Mouse (Mus musculus): ENCODE measurements at regions not wholly inside any gene's neighbourhood (a gene's known extent, or its start where the extent isn't known, plus 50 kb on each side); places are given as distances from the start of the nearest gene placed in this dataset.

DNA sequence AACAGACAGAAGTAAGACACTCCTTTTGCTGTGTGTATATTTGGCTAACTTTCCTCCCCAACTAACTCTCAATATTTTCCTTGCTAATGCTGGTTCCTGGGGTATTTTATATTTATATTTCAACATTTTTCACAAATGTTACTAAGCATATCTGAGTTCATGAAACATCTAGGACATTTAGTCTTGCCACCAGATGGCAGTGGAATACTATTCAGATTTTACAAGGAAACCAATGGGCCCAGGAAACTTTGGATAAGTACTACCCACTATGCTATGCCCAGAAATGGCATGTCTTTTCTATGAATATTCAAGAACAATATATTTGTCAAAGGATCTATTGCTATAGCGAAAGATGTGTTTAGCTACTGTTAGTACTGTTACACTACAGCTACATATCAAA is 251.1 kb downstream of the Car8 start:
- H3K9me3 ChIP-seq (replicated peaks): no peaks in the 10 kb centered on the region
- no peaks in the 10 kb centered on the region for H3K4me1 ChIP-seq
- H3K4me3 ChIP-seq (replicated peaks): no peak overlapping the region
- WGBS: 96% methylated on average over 1 of the region's 1 CpGs
- H3K4me2 ChIP-seq: no peak overlapping the region
- H3K36me3 ChIP-seq: no peaks in the 10 kb centered on the region
- no peak overlapping the region for H3K9ac ChIP-seq (replicated peaks)
- no peak overlapping the region for H3K27ac ChIP-seq (replicated peaks)
- no peaks in the 10 kb centered on the region for H3K27me3 ChIP-seq (replicated peaks)
- ATAC-seq (ENCODE audit: low FRiP score): no peak

DNA sequence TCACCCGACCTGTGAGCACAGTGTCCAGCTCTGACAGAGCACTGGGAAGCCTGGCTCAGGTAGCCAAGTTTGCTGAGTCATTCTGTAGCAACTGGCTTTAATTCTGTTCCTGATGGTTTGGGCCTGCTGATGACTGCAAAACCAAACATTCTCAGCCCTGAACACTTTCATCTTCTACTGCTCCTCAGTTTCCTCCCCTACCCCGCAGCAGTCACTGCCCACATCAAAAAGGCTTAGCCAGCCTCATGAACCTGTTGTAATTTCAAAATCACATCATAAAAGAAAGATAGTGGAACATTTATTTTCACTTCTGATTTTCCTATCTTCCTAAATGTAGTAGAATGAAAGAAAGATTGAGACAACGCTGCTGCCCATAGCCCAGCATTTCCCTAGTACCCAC is 251.5 kb downstream of the Car8 start:
- H3K4me3 ChIP-seq (replicated peaks): no peak overlapping the region

DNA sequence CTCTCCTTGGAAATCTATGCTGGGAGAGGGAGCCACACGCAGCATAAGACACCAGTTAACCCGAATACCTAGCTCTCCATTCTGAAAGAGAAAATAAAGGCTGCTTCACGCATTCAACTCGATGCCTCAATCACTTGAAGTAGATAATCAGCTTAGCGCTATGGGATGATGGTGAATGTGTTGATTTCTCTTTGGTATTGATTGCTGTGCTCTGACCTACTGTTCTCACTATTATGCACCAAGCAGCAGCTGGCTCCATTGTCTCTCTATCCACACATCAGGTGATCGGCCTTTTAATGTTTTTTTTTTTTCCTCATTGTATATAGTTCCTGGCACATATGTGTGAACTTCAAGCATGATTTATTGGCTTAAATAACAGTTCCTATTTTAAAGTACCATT is 254.0 kb downstream of the Car8 start:
- 77% methylated on average over 6 of the region's 6 CpGs for WGBS
- Histone ChIP-seq H3K4me1 (no peaks in the 10 kb centered on the region), H3K27ac (replicated peaks) (no peak overlapping the region), H3K4me3 (replicated peaks) (no peak overlapping the region), H3K9ac (replicated peaks) (no peak overlapping the region), H3K36me3 (no peaks in the 10 kb centered on the region), H3K4me2 (no peak overlapping the region), H3K27me3 (replicated peaks) (no peaks in the 10 kb centered on the region), H3K9me3 (replicated peaks) (no peaks in the 10 kb centered on the region)
- ATAC-seq (ENCODE audit: low FRiP score): no peak

More for the DNA sequence above, 251.5 kb downstream of the Car8 start:
- no peak overlapping the region for H3K9ac ChIP-seq (replicated peaks)
- no peak overlapping the region for H3K4me2 ChIP-seq
- H3K27ac ChIP-seq (replicated peaks): no peak overlapping the region
- no peak for ATAC-seq (ENCODE audit: low FRiP score)
- H3K27me3 ChIP-seq (replicated peaks): no peaks in the 10 kb centered on the region
- no peaks in the 10 kb centered on the region for H3K9me3 ChIP-seq (replicated peaks)
- no peaks in the 10 kb centered on the region for H3K4me1 ChIP-seq
- 87% methylated on average over 3 of the region's 3 CpGs for WGBS
- H3K36me3 ChIP-seq: no peaks in the 10 kb centered on the region

DNA sequence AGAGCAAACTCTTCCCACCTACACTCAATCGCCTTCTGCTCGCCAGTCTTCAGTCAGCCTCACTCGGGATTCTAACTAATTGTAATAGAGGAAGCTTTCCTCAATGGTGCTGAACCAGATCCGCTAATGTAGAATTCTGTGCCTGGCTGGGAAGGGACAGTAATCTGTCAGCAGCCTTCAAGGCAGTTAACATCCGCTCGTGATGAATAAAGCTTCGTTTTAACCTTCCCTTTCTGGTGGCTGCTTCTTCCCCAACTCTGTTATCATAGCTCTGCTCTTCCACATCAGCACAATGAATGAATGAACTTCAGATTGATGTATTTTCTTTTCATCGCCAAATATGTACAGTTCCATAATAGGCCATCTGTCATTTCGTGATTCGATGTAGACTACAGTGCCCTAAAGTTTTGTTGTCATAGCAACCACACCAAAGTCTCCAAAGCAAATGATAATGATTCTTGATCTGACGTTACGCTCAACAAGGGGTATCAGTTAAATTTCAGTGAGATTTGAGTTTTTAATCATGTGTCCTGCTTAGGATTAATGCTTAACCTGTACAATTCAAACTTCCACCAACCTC is 259.0 kb downstream of the Car8 start:
- H3K36me3 ChIP-seq: no peaks in the 10 kb centered on the region
- no peak overlapping the region for H3K4me3 ChIP-seq (replicated peaks)
- no peak overlapping the region for H3K4me2 ChIP-seq
- H3K4me1 ChIP-seq: no peaks in the 10 kb centered on the region
- H3K27ac ChIP-seq (replicated peaks): peak overlapping the region; percentile 9; the same call in 1 of the 2 replicates
- no peak for ATAC-seq (ENCODE audit: low FRiP score)
- WGBS: 77% methylated on average over 12 of the region's 12 CpGs
- H3K27me3 ChIP-seq (replicated peaks): no peaks in the 10 kb centered on the region
- no peak overlapping the region for H3K9ac ChIP-seq (replicated peaks)
- H3K9me3 ChIP-seq (replicated peaks): no peaks in the 10 kb centered on the region

DNA sequence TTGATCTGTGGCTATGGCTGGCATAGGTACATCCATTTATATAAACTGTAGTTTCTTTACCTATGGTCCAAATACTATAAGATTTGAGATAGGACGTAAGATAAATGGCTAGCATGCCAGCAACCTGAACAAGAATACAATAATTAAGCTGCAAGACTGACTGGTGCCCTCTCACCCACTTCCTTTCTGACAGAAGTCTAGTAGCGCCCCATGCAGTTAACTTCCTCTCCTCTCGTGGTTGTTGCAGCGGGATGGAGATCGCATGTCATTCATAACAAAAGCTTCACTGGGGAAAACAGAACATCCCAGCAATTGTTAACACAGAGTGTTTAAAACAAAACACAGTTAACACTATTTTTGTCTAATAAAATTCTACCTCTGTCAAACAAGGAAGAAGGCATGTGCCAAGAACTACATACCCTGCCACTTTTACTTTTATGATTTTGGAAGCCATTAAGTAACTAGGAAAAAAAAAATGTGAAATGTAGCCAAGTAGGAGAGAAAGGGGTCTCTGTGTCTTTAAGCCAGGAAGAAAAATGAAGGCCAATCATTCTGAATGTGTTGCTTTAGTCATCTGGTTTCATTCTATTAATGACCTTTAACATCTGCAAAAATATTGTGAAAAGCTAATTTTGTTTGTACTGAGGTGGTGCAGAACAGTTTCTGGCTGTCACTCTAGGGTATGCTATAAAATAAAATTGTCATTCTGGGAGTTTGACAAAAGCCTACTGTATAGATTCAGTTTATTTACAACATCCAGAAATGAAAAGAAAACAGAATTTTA is 261.0 kb downstream of the Car8 start:
- H3K9me3 ChIP-seq (replicated peaks): no peaks in the 10 kb centered on the region
- H3K27ac ChIP-seq (replicated peaks): no peak overlapping the region
- no peaks in the 10 kb centered on the region for H3K27me3 ChIP-seq (replicated peaks)
- H3K4me1 ChIP-seq: no peaks in the 10 kb centered on the region
- no peak for ATAC-seq (ENCODE audit: low FRiP score)
- no peak overlapping the region for H3K9ac ChIP-seq (replicated peaks)
- H3K36me3 ChIP-seq: no peaks in the 10 kb centered on the region
- no peak overlapping the region for H3K4me2 ChIP-seq
- WGBS: 71% methylated on average over 5 of the region's 5 CpGs
- H3K4me3 ChIP-seq (replicated peaks): no peak overlapping the region

DNA sequence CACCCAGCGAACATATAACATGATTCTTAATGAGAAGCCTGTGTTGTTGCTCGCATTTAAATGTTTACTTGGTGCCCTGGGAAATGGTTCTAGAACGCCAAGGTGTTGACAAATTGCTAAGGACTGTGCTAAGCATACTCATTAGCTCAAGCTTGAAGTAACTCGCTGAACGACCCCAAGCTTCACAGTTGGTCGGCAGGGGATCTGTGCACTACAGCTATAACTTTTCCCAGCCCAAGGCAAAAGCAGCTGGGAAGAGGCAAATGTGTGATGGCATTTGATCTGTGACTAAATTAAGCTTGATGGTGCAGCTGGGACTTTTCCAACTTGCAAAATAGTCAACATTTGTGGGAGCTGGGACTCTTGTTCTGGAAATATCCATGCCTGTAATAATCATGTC is 268.6 kb downstream of the Car8 start:
- H3K36me3 ChIP-seq: no peaks in the 10 kb centered on the region
- peak; percentile 84 for ATAC-seq (ENCODE audit: low FRiP score)

DNA sequence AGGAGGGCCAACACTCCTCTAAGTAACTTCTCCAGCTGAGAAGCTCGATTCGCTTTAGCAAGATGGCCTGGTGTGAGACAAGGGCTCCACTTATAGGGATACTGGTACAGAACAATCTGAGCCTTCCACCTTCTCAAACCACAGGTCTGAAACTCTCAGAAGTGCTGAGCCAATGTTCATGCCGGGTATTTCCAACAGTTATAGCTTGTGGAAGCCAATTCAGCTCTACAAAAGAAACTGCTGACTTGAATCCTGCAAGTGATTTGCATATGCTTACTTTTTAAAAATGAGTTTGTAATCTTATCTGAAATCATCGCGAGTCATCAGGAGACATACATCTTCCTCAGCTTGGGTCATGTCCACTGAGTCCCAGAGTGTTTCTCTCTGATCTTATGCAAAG is 273.2 kb downstream of the Car8 start:
- no peak overlapping the region for H3K27ac ChIP-seq (replicated peaks)
- no peaks in the 10 kb centered on the region for H3K36me3 ChIP-seq
- H3K4me2 ChIP-seq: no peak overlapping the region
- no peak overlapping the region for H3K4me3 ChIP-seq (replicated peaks)
- no peak overlapping the region for H3K9ac ChIP-seq (replicated peaks)
- no peaks in the 10 kb centered on the region for H3K27me3 ChIP-seq (replicated peaks)
- peaks cover 10% of the 10 kb centered on the region; the same call in 1 of the 2 replicates for H3K4me1 ChIP-seq
- 93% methylated on average over 5 of the region's 5 CpGs for WGBS
- no peak for ATAC-seq (ENCODE audit: low FRiP score)
- H3K9me3 ChIP-seq (replicated peaks): no peaks in the 10 kb centered on the region

More for the DNA sequence above, 268.6 kb downstream of the Car8 start:
- H3K4me1 ChIP-seq: peaks cover 10% of the 10 kb centered on the region; the same call in 1 of the 2 replicates
- WGBS: 20% methylated on average over 6 of the region's 6 CpGs
- no peak overlapping the region for H3K4me2 ChIP-seq
- H3K9me3 ChIP-seq (replicated peaks): no peaks in the 10 kb centered on the region
- H3K4me3 ChIP-seq (replicated peaks): no peak overlapping the region
- no peaks in the 10 kb centered on the region for H3K27me3 ChIP-seq (replicated peaks)
- no peak overlapping the region for H3K9ac ChIP-seq (replicated peaks)
- no peak overlapping the region for H3K27ac ChIP-seq (replicated peaks)

DNA sequence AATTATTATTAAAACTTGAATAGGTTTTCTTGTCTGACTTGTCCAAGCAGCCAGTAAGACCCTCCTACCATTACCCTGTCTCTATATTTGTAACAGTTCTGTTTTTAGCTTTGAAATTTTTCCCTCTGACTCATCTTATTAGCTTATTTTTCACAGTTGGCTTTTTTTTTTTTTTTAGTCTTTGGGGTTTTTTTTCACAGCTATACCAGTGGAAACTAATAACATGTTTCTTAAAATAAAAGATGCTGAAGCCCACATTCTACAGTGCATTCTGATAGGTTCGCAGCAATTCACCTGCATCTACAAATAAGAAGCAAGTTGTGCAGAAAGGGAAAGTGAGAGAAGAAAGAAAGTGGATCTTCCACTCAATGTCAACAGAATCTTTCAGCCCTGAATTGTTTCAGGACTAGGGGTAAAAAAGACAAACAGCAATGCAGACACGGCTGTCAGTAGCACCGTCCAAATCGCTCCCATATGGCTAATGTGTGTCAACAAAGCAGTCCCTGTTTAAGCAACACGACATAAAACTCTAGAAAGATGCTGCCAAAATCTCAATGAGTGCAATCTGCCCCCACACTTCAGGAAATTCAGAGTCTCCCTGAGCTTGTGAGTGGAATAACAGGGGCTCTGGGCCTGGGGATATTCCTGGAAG is 277.2 kb downstream of the Car8 start:
- no peak for ATAC-seq (ENCODE audit: low FRiP score)
- Histone ChIP-seq H3K4me3 (replicated peaks) (no peak overlapping the region), H3K4me2 (no peak overlapping the region), H3K36me3 (no peaks in the 10 kb centered on the region), H3K27ac (replicated peaks) (no peak overlapping the region), H3K9me3 (replicated peaks) (no peaks in the 10 kb centered on the region), H3K4me1 (no peaks in the 10 kb centered on the region), H3K27me3 (replicated peaks) (no peaks in the 10 kb centered on the region), H3K9ac (replicated peaks) (no peak overlapping the region)
- 64% methylated on average over 5 of the region's 5 CpGs for WGBS

DNA sequence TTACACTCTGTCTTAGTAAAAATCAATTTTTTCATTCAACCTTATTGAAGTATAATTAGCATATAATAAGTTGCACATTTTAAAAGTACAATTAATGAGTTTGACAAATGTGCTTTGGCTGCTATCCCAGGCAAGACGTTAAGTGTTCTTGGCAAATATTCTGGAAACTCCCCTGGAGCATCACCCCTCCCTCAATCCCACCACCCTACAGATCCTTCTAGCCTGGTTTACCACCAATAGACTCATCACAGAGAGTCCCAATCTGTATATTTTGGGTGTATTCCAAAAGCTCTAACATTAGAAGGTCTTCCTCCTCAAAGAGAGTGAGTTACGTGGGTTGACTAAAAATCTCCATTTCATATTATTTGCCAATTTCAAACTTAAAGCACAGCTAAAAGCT is 278.5 kb downstream of the Car8 start:
- WGBS: 56% methylated on average over 2 of the region's 2 CpGs
- Histone ChIP-seq H3K27ac (replicated peaks) (no peak overlapping the region), H3K9me3 (replicated peaks) (no peaks in the 10 kb centered on the region), H3K9ac (replicated peaks) (no peak overlapping the region), H3K4me1 (no peaks in the 10 kb centered on the region), H3K27me3 (replicated peaks) (no peaks in the 10 kb centered on the region), H3K4me2 (no peak overlapping the region), H3K4me3 (replicated peaks) (no peak overlapping the region), H3K36me3 (no peaks in the 10 kb centered on the region)
- ATAC-seq (ENCODE audit: low FRiP score): no peak

DNA sequence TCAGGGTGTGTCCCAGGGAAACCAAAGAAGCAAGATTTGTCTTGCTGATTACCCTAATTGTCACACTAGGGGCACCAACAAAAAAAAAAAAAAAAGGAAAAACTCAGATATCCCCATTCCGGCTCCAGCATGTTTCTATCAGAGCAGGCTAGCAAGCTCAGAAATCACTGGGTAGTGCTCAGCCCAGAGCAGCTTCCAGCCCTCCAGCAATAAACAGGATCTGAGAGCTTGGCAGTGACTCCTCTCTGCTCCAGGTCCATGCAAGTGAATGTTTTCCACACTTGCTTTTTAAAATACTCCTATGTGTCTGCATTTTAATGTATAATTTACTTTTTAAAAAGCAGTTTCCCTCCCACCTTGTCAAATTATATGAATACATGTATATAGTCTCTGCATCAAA is 290.8 kb downstream of the Car8 start:
- H3K4me1 ChIP-seq: no peaks in the 10 kb centered on the region
- no peak overlapping the region for H3K4me2 ChIP-seq
- no peak overlapping the region for H3K27ac ChIP-seq (replicated peaks)
- H3K27me3 ChIP-seq (replicated peaks): no peaks in the 10 kb centered on the region
- no peak overlapping the region for H3K9ac ChIP-seq (replicated peaks)
- H3K4me3 ChIP-seq (replicated peaks): no peak overlapping the region
- no peaks in the 10 kb centered on the region for H3K36me3 ChIP-seq
- WGBS: 78% methylated on average over 1 of the region's 1 CpGs
- ATAC-seq (ENCODE audit: low FRiP score): no peak
- no peaks in the 10 kb centered on the region for H3K9me3 ChIP-seq (replicated peaks)

DNA sequence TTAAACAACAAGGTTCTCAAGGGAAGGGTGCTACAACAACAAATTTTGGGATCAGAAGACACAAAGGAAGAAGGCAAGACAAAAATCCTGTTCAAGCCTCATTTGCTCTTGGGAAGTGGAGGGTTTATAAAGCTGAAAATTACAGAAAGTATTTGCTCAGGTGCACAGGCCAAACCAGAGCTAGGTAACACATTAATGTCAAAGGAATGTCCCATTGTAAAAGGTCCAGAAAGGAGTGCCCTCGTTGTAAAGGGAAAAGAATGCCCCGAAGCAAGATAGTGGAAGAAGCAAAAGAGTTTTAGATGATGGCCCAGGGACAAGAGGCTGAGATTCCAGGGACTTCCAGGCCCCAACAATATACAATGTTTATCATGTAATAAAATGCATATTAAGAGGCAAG is 317.3 kb downstream of the Car8 start:
- Histone ChIP-seq H3K9ac (replicated peaks) (no peak overlapping the region), H3K36me3 (no peaks in the 10 kb centered on the region), H3K27ac (replicated peaks) (no peak overlapping the region), H3K9me3 (replicated peaks) (no peaks in the 10 kb centered on the region), H3K4me1 (no peaks in the 10 kb centered on the region), H3K4me2 (no peak overlapping the region), H3K4me3 (replicated peaks) (no peak overlapping the region), H3K27me3 (replicated peaks) (no peaks in the 10 kb centered on the region)
- no peak for ATAC-seq (ENCODE audit: low FRiP score)
- 61% methylated on average over 2 of the region's 2 CpGs for WGBS

DNA sequence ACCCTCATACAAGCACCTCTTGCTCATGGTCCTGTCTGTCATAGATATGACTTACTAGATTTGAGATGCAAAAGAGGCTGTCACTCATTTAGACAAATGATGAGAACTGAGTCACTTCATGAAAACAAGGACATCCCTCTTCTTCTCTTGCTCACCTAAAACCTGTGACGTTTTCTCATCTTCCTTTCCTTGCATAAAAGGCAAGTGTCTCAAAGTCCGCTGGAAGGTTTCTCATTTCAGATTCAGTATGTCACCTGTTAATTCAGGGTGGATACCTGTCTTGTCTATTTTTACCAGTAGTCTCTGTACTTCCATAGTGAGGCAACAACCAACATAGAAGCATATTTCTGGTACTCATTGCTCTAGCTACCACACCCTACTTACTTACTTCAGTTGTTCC is 325.6 kb downstream of the Car8 start:
- H3K9ac ChIP-seq (replicated peaks): no peak overlapping the region
- 89% methylated on average over 2 of the region's 2 CpGs for WGBS

More for the DNA sequence above, 325.6 kb downstream of the Car8 start:
- H3K27me3 ChIP-seq (replicated peaks): no peaks in the 10 kb centered on the region
- no peak overlapping the region for H3K4me2 ChIP-seq
- no peaks in the 10 kb centered on the region for H3K9me3 ChIP-seq (replicated peaks)
- H3K27ac ChIP-seq (replicated peaks): no peak overlapping the region
- ATAC-seq (ENCODE audit: low FRiP score): no peak
- H3K36me3 ChIP-seq: no peaks in the 10 kb centered on the region
- no peak overlapping the region for H3K4me3 ChIP-seq (replicated peaks)
- no peaks in the 10 kb centered on the region for H3K4me1 ChIP-seq
